Mouse (Mus musculus) erythroblast, embryonic 14.5 days (primary cell): ENCODE measurements at regions not wholly inside any gene's neighbourhood (a gene's known extent, or its start where the extent isn't known, plus 50 kb on each side); places are given as distances from the start of the nearest gene placed in this dataset.

Source experiments
- GATA1 ChIP-seq: IDR thresholded peaks from 2 replicates; pipeline ENCODE4 v1.6.1; 2012; ENCODE audit warnings: low read length, inconsistent platforms, mixed read lengths
- TAL1 ChIP-seq: IDR thresholded peaks from 3 replicates; pipeline ENCODE4 v1.6.1; 2012; ENCODE audit warnings: low read length, inconsistent platforms, mixed read lengths

GRCm38 (mm10) chr9:69705942-69706341 lies 54.8 kb downstream of the Foxb1 start:
- TF ChIP-seq GATA1 (no peak), TAL1 (no peak)
